Mouse (Mus musculus) liver, postnatal 0 days (tissue): Measurements from ENCODE around the gene Rassf8.

ENCODE experiments used
- CTCF ChIP-seq: sonication (generic); IDR thresholded peaks from 2 replicates; pipeline ENCODE4 v1.5.1; 2016; ENCODE audit warnings: antibody characterized with exemption, low read depth
- EP300 ChIP-seq: IDR thresholded peaks from 2 replicates; pipeline ENCODE4 v1.6.1; 2016; ENCODE audit warnings: antibody characterized with exemption, low read depth, mild to moderate bottlenecking

DNA sequence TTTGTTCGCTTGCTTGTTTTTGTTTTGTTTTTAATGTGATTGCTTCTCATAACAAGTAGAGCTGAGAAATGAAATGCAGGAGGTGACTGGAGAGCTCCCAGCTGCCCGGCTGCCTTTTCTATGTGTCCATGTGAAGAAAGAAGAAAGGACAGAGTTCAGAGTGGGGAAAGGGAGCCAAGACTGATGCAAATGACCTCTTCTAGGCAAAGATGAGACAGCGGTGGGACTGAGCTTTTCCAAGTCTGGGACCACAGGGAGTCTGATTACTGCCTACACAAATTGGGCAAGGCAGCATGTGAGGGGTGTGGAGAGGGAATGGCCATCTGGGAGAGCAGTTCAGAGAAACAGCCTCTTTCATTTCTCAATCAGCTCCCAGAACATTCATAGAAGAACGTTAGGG, 13.3 kb upstream of the Rassf8 start:
- no peak for TF ChIP-seq CTCF
- TF ChIP-seq EP300 = no peak
